Mouse (Mus musculus) erythroblast, embryonic 14.5 days (primary cell): ENCODE data around the gene Clasp1.

Experiments
- GATA1 ChIP-seq: IDR thresholded peaks from 2 replicates; pipeline ENCODE4 v1.6.1; 2012; ENCODE audit warnings: low read length, inconsistent platforms, mixed read lengths
- TAL1 ChIP-seq: IDR thresholded peaks from 3 replicates; pipeline ENCODE4 v1.6.1; 2012; ENCODE audit warnings: low read length, inconsistent platforms, mixed read lengths

DNA sequence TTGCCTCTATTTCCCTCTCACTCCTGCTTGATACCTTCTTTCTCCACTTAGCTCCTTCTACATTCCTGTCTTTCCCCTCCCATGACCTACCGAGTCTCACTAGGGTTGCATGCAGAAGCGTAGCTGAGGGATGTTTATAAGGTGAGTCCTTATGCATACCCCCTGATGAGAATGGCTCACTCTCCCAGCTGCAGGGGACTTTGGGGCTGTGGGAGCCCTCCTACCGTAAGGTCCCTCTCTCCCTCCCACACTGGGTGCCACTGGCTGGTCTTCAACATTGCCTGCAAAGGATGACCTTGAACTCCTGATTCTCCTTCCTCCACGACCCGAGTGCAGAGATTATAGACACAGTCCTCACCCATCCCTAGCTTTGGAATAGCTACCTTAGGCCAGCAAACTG is 71.9 kb downstream of the Clasp1 start:
- TF ChIP-seq GATA1 (no peak), TAL1 (no peak)
